Mouse (Mus musculus): Measurements from ENCODE around the gene Grm4. TPM values are rescaled to one million over a fixed set of nuclear protein-coding genes. Genes with fewer than 3 reads are reported as not detected.

Grm4 gene
- total and polyA plus RNA-seq, 3 experiments: not detected

GRCm38 (mm10) chr17:27457038-27457577 lies 64.1 kb downstream of the Grm4 start:
- Histone ChIP-seq H3K9me3 (replicated peaks; ENCODE audit: low read length) (peaks cover 2% of the 10 kb centered on the region), H3K4me1 (ENCODE audit: control insufficient read depth in 1 of 2, insufficient read depth in 2 of 2) (no peaks in the 10 kb centered on the region; a peak in 1 of 4 replicates), H3K79me2 (replicated peaks; ENCODE audit: control insufficient read depth, extremely low read depth, insufficient read depth, poor library complexity, severe bottlenecking) (no peaks in the 10 kb centered on the region), H3K4me3 (replicated peaks in 1 of 3; ENCODE audit: low read depth in 2 of 3, low read length in 2 of 3, poor library complexity in 1 of 3) (no peak overlapping the region), H3K4me2 (ENCODE audit: insufficient read depth, low read depth, poor library complexity, severe bottlenecking) (no peak overlapping the region), H3K9ac (ENCODE audit: insufficient read depth, low read depth) (no peak overlapping the region), H3K27ac (ENCODE audit: insufficient read depth, low read depth) (no peak overlapping the region), H3K36me3 (replicated peaks in 1 of 2; ENCODE audit: control insufficient read depth in 1 of 2, insufficient read depth in 1 of 2, low read length in 1 of 2) (no peaks in the 10 kb centered on the region), H3K27me3 (replicated peaks) (peaks cover 85% of the 10 kb centered on the region)
- DNase-seq (ENCODE audit: extremely low read depth): no peak
- in situ Hi-C loops (cut with MboI; ENCODE audit: low pct_ligation_motif_present, low pct_unique_long_range_greater_than_20kb, low sequenced_read_pairs): no loop called here
- dilution Hi-C loops (cut with MboI; ENCODE audit: extremely low pct_ligation_motif_present, extremely low pct_unique_long_range_greater_than_20kb, low sequenced_read_pairs): no loop called here
- TF ChIP-seq JUN (IDR thresholded peaks at IDR 0.05; ENCODE audit: insufficient read depth, low read depth, low read length) (no peak), KAT2A (IDR thresholded peaks at IDR 0.05; ENCODE audit: insufficient replicate concordance, low read length) (no peak), TBP (conservative IDR thresholded peaks at IDR 0.05; ENCODE audit: low read depth, low read length) (no peak), MAZ (IDR thresholded peaks at IDR 0.05; ENCODE audit: low read depth, low read length) (no peak), TCF12 (IDR thresholded peaks at IDR 0.05; ENCODE audit: low read depth, low read length) (no peak), ETS1 (conservative IDR thresholded peaks at IDR 0.05; ENCODE audit: low read depth, low read length) (no peak), RAD21 (IDR thresholded peaks at IDR 0.05; ENCODE audit: low read depth, low read length) (no peak), CHD1 (IDR thresholded peaks at IDR 0.05; ENCODE audit: low read depth, low read length) (no peak), HCFC1 (IDR thresholded peaks at IDR 0.05; ENCODE audit: low read depth, low read length) (no peak), PAX5 (IDR thresholded peaks at IDR 0.05; ENCODE audit: low read length) (no peak), POLR2A (IDR thresholded peaks at IDR 0.05; ENCODE audit: low read depth, low read length) (no peak), USF1 (IDR thresholded peaks at IDR 0.05; ENCODE audit: low read depth, low read length) (no peak), SIN3A (IDR thresholded peaks at IDR 0.05; ENCODE audit: low read length) (no peak), MAFK (IDR thresholded peaks at IDR 0.05; ENCODE audit: insufficient replicate concordance, low read length) (no peak)

GRCm38 (mm10) chr17:27456364-27456763 lies 64.8 kb downstream of the Grm4 start:
- in situ Hi-C loops (cut with MboI; ENCODE audit: low pct_ligation_motif_present, low pct_unique_long_range_greater_than_20kb, low sequenced_read_pairs): no loop called here

More at GRCm38 (mm10) chr17:27456364-27456763, 64.8 kb downstream of the Grm4 start:
- Histone ChIP-seq H3K9me3 (replicated peaks; ENCODE audit: low read length) (peaks cover 2% of the 10 kb centered on the region), H3K27me3 (replicated peaks) (peaks cover 92% of the 10 kb centered on the region), H3K4me1 (ENCODE audit: control insufficient read depth in 1 of 2, insufficient read depth in 2 of 2) (no peaks in the 10 kb centered on the region; a peak in 1 of 4 replicates), H3K4me3 (replicated peaks in 1 of 3; ENCODE audit: low read depth in 2 of 3, low read length in 2 of 3, poor library complexity in 1 of 3) (no peak overlapping the region), H3K27ac (ENCODE audit: insufficient read depth, low read depth) (no peak overlapping the region), H3K4me2 (ENCODE audit: insufficient read depth, low read depth, poor library complexity, severe bottlenecking) (no peak overlapping the region), H3K36me3 (replicated peaks in 1 of 2; ENCODE audit: control insufficient read depth in 1 of 2, insufficient read depth in 1 of 2, low read length in 1 of 2) (no peaks in the 10 kb centered on the region), H3K9ac (ENCODE audit: insufficient read depth, low read depth) (no peak overlapping the region), H3K79me2 (replicated peaks; ENCODE audit: control insufficient read depth, extremely low read depth, insufficient read depth, poor library complexity, severe bottlenecking) (no peaks in the 10 kb centered on the region)
- dilution Hi-C loops (cut with MboI; ENCODE audit: extremely low pct_ligation_motif_present, extremely low pct_unique_long_range_greater_than_20kb, low sequenced_read_pairs): no loop called here
- TF ChIP-seq MXI1 (IDR thresholded peaks at IDR 0.05; ENCODE audit: low read depth, low read length) (no peak), USF1 (IDR thresholded peaks at IDR 0.05; ENCODE audit: low read depth, low read length) (no peak), POLR2AphosphoS2 (IDR thresholded peaks at IDR 0.05; ENCODE audit: low read depth, low read length) (no peak), ETS1 (conservative IDR thresholded peaks at IDR 0.05; ENCODE audit: low read depth, low read length) (no peak), MYC (IDR thresholded peaks at IDR 0.05; ENCODE audit: low read depth, low read length) (no peak), MAX (IDR thresholded peaks at IDR 0.05; ENCODE audit: low read length) (no peak), SMC3 (IDR thresholded peaks at IDR 0.05; ENCODE audit: low read depth, low read length) (no peak), ZMIZ1 (IDR thresholded peaks at IDR 0.05; ENCODE audit: low read depth, low read length) (no peak), JUND (conservative IDR thresholded peaks at IDR 0.05; ENCODE audit: low read depth, low read length) (no peak), ZKSCAN1 (IDR thresholded peaks at IDR 0.05; ENCODE audit: borderline replicate concordance, low read depth, low read length) (no peak), MAZ (IDR thresholded peaks at IDR 0.05; ENCODE audit: low read depth, low read length) (no peak), ZNF384 (IDR thresholded peaks at IDR 0.05; ENCODE audit: low read depth, low read length) (no peak), RCOR1 (conservative IDR thresholded peaks at IDR 0.05; ENCODE audit: low read depth, low read length) (no peak), CHD2 (IDR thresholded peaks at IDR 0.05; ENCODE audit: low read length) (no peak)
- DNase-seq (ENCODE audit: extremely low read depth): no peak

All from CH12.LX (cell line).